Mouse (Mus musculus) bone marrow, adult 2 months (tissue): ENCODE results near the gene Lmo2. TPM values are rescaled to one million over a fixed set of nuclear protein-coding genes. Genes with fewer than 3 reads are reported as not detected.
A peak's percentile ranks its signal among the peaks of the same experiment; 100 is the strongest.

Experiments
- H3K27ac ChIP-seq: fragments of 200-500 bp; 2 replicates; pipeline ENCODE4 v1.5.1; 2012; ENCODE audit warnings: low read depth, mild to moderate bottlenecking, control low read depth, inconsistent platforms, low read length; ENCODE audit not compliant: control insufficient read depth, poor library complexity, insufficient read depth
- H3K4me1 ChIP-seq: fragments of 200-500 bp; 2 replicates; pipeline ENCODE4 v1.6.1; 2011; ENCODE audit warnings: low read length; ENCODE audit not compliant: control insufficient read depth, insufficient read depth
- H3K4me3 ChIP-seq: fragments of 200-500 bp; replicated peaks from 2 replicates; pipeline ENCODE3; 2011; ENCODE audit warnings: mild to moderate bottlenecking, low read depth, low read length, control low read depth; ENCODE audit not compliant: control insufficient read depth
- CTCF ChIP-seq: fragments of 200-500 bp; IDR thresholded peaks from 2 replicates; pipeline ENCODE4 v1.5.1; 2011; ENCODE audit warnings: low read length, control low read depth; ENCODE audit not compliant: control insufficient read depth, insufficient read depth
- POLR2A ChIP-seq: fragments of 200-500 bp; IDR thresholded peaks from 2 replicates; pipeline ENCODE4 v1.6.1; 2011; ENCODE audit warnings: low read depth, mild to moderate bottlenecking, control low read depth, low read length, borderline replicate concordance; ENCODE audit not compliant: control insufficient read depth
- WGBS: fragments of 180-500 bp; shearing (Covaris S2); methylation state at CpG from one replicate; pipeline ENCODE4 v1.1.7; 2018; 5-methylcytosine and 5-hydroxymethylcytosine counted together
- polyA plus RNA-seq: library from polyadenylated mRNA; stranded (reverse); fragments of >200 nt; gene quantifications from 2 replicates; pipeline ENCODE4 v1.2.4, GENCODE M21; 2011; ENCODE audit warnings: low replicate concordance; ENCODE audit not compliant: missing spikeins, insufficient read depth, insufficient read length

Lmo2 gene
- 110 and 144 TPM in 2 replicates for polyA plus RNA-seq

- TF ChIP-seq POLR2A (no peak), CTCF (no peak)
- Histone ChIP-seq H3K27ac (peak within 1 kb of the TSS; percentile 87), H3K4me1 (peaks cover 9% of the 10 kb centered on the region), H3K4me3 (peak within 1 kb of the TSS; percentile 78)
- 28% methylated on average over 10 of the region's 10 CpGs for WGBS
These were observed at the start of gene Lmo2 for GRCm38 (mm10) chr2:103957649-103958546. TSS of gene Lmo2 (plus strand) at chr2:103957986.

GRCm38 (mm10) chr2:103910601-103911000 lies 47.2 kb upstream of the Lmo2 start:
- no peak for TF ChIP-seq CTCF
- no peak for TF ChIP-seq POLR2A
- WGBS: 92% methylated on average over 5 of the region's 5 CpGs
- Histone ChIP-seq H3K4me3 (no peak overlapping the region), H3K4me1 (peaks cover 3% of the 10 kb centered on the region; the same call in 1 of the 2 replicates), H3K27ac (no peak overlapping the region)

- H3K4me3 ChIP-seq: no peak overlapping the region
- no peaks in the 10 kb centered on the region; the same call in 1 of the 2 replicates for H3K4me1 ChIP-seq
- WGBS: 86% methylated on average over 16 of the region's 16 CpGs
- TF ChIP-seq CTCF (no peak), POLR2A (no peak)
- no peak overlapping the region for H3K27ac ChIP-seq
These were observed 45.1 kb upstream of the Lmo2 start for GRCm38 (mm10) chr2:103912481-103913251.

- TF ChIP-seq CTCF: no peak
- TF ChIP-seq POLR2A: no peak
- Histone ChIP-seq H3K27ac (no peak overlapping the region; the same call in 1 of the 2 replicates), H3K4me1 (no peaks in the 10 kb centered on the region; the same call in 1 of the 2 replicates), H3K4me3 (no peak overlapping the region)
- WGBS: 50% methylated on average over 6 of the region's 6 CpGs
These were observed 44.5 kb upstream of the Lmo2 start for GRCm38 (mm10) chr2:103913252-103913650.

- no peak overlapping the region for H3K27ac ChIP-seq
- TF ChIP-seq CTCF: no peak
- TF ChIP-seq POLR2A: no peak
- 66% methylated on average over 5 of the region's 5 CpGs for WGBS
These were observed 41.7 kb upstream of the Lmo2 start for GRCm38 (mm10) chr2:103916069-103916468.

GRCm38 (mm10) chr2:103917375-103917774 lies 40.4 kb upstream of the Lmo2 start:
- WGBS: 63% methylated on average over 5 of the region's 5 CpGs

More at GRCm38 (mm10) chr2:103916069-103916468, 41.7 kb upstream of the Lmo2 start:
- H3K4me3 ChIP-seq: no peak overlapping the region
- H3K4me1 ChIP-seq: no peaks in the 10 kb centered on the region; the same call in 1 of the 2 replicates

GRCm38 (mm10) chr2:103918375-103918774 lies 39.4 kb upstream of the Lmo2 start:
- 83% methylated on average over 2 of the region's 2 CpGs for WGBS
- TF ChIP-seq CTCF (no peak), POLR2A (no peak)
- no peak overlapping the region for H3K27ac ChIP-seq
- H3K4me3 ChIP-seq: no peak overlapping the region
- no peaks in the 10 kb centered on the region; the same call in 1 of the 2 replicates for H3K4me1 ChIP-seq

More at GRCm38 (mm10) chr2:103917375-103917774, 40.4 kb upstream of the Lmo2 start:
- no peaks in the 10 kb centered on the region; the same call in 1 of the 2 replicates for H3K4me1 ChIP-seq
- H3K4me3 ChIP-seq: no peak overlapping the region
- H3K27ac ChIP-seq: no peak overlapping the region
- TF ChIP-seq CTCF (no peak), POLR2A (no peak)

GRCm38 (mm10) chr2:103919488-103919887 lies 38.3 kb upstream of the Lmo2 start:
- TF ChIP-seq CTCF (no peak), POLR2A (no peak)
- Histone ChIP-seq H3K4me3 (no peak overlapping the region), H3K4me1 (no peaks in the 10 kb centered on the region; the same call in 1 of the 2 replicates), H3K27ac (no peak overlapping the region)
- WGBS: 57% methylated on average over 6 of the region's 6 CpGs
